Mouse (Mus musculus): Measurements from ENCODE around the gene Hmx2.

DNA sequence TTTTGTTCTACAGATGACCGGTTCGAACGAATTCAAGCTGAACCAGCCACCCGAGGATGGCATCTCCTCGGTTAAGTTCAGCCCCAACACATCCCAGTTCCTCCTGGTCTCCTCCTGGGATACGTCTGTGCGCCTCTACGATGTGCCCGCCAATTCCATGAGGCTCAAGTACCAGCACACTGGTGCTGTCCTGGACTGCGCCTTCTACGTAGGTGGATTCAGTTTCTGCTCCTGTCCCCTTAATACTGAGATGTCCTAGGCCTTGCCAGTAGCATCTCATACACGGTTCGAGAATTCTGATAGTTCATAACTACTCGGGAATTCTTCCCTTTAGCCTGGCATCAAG, 12.1 kb downstream of the Hmx2 start:
- no peak for TF ChIP-seq CTCF (IDR thresholded peaks at IDR 0.05; ENCODE audit: extremely low read depth, insufficient read length, insufficient replicate concordance, low read depth, low read length)
- no peak for TF ChIP-seq POLR2A (IDR thresholded peaks at IDR 0.05; ENCODE audit: low read depth, low read length)
